Mouse (Mus musculus): Measurements from ENCODE around the gene Gm21970. TPM values are rescaled to one million over a fixed set of nuclear protein-coding genes. Genes with fewer than 3 reads are reported as not detected.

Gene Gm21970
- polyA plus RNA-seq, 1 experiment from 2014 or later, result not detected

GRCm38 (mm10) chr16:91441811-91442240, 50.3 kb downstream of the Gm21970 start:
- Histone ChIP-seq H3K9me3 (ENCODE audit: control insufficient read depth, low read length) (no peaks in the 10 kb centered on the region), H3K36me3 (ENCODE audit: control insufficient read depth, insufficient read depth, low read length) (no peaks in the 10 kb centered on the region), H3K4me2 (ENCODE audit: low read depth, low read length) (no peak overlapping the region), H3K4me1 (ENCODE audit: control insufficient read depth, insufficient read depth, low read length) (0 out of 2 replicates have a peak, but pooled peaks cover under 1% of the 10 kb centered on the region), H3K27ac (ENCODE audit: low read length) (peak overlapping the region; percentile 27; the same call in 1 of the 2 replicates), H3K27me3 (replicated peaks; ENCODE audit: control insufficient read depth, insufficient read depth, low read length) (no peaks in the 10 kb centered on the region), H3K4me3 (ENCODE audit: low read length) (no peak overlapping the region), H3K9ac (ENCODE audit: low read depth, low read length) (no peak overlapping the region)
- peak; percentile 95 for ATAC-seq
- WGBS, result 72% methylated on average over 7 of the region's 7 CpGs

- Histone ChIP-seq H3K27me3 (replicated peaks; ENCODE audit: control insufficient read depth, insufficient read depth, low read length) (no peaks in the 10 kb centered on the region), H3K4me2 (ENCODE audit: low read depth, low read length) (no peak overlapping the region), H3K9ac (ENCODE audit: low read depth, low read length) (no peak overlapping the region), H3K4me3 (ENCODE audit: low read length) (no peak overlapping the region), H3K27ac (ENCODE audit: low read length) (no peak overlapping the region), H3K4me1 (ENCODE audit: control insufficient read depth, insufficient read depth, low read length) (0 out of 2 replicates have a peak, but pooled peaks cover 4% of the 10 kb centered on the region), H3K36me3 (ENCODE audit: control insufficient read depth, insufficient read depth, low read length) (no peaks in the 10 kb centered on the region), H3K9me3 (ENCODE audit: control insufficient read depth, low read length) (no peaks in the 10 kb centered on the region)
- WGBS, result 73% methylated on average over 4 of the region's 4 CpGs
- ATAC-seq, result peak; percentile 57; the same call in 1 of the 2 replicates
Measured at GRCm38 (mm10) chr16:91442446-91442845, 50.9 kb downstream of the Gm21970 start.

GRCm38 (mm10) chr16:91443211-91443611, 51.7 kb downstream of the Gm21970 start:
- 81% methylated on average over 8 of the region's 8 CpGs for WGBS
- no peaks in the 10 kb centered on the region for H3K27me3 ChIP-seq (replicated peaks; ENCODE audit: control insufficient read depth, insufficient read depth, low read length)
- H3K4me1 ChIP-seq (ENCODE audit: control insufficient read depth, insufficient read depth, low read length), result 0 out of 2 replicates have a peak, but pooled peaks cover 4% of the 10 kb centered on the region
- no peak overlapping the region for H3K27ac ChIP-seq (ENCODE audit: low read length)
- H3K9ac ChIP-seq (ENCODE audit: low read depth, low read length), result no peak overlapping the region
- no peak overlapping the region for H3K4me3 ChIP-seq (ENCODE audit: low read length)
- H3K4me2 ChIP-seq (ENCODE audit: low read depth, low read length), result no peak overlapping the region
- no peaks in the 10 kb centered on the region for H3K36me3 ChIP-seq (ENCODE audit: control insufficient read depth, insufficient read depth, low read length)
- H3K9me3 ChIP-seq (ENCODE audit: control insufficient read depth, low read length), result no peaks in the 10 kb centered on the region
- no peak for ATAC-seq

GRCm38 (mm10) chr16:91444847-91445246, 53.3 kb downstream of the Gm21970 start:
- 82% methylated on average over 4 of the region's 4 CpGs for WGBS
- Histone ChIP-seq H3K9me3 (ENCODE audit: control insufficient read depth, low read length) (no peaks in the 10 kb centered on the region), H3K4me1 (ENCODE audit: control insufficient read depth, insufficient read depth, low read length) (0 out of 2 replicates have a peak, but pooled peaks cover 4% of the 10 kb centered on the region), H3K9ac (ENCODE audit: low read depth, low read length) (no peak overlapping the region), H3K4me3 (ENCODE audit: low read length) (no peak overlapping the region), H3K27ac (ENCODE audit: low read length) (no peak overlapping the region), H3K27me3 (replicated peaks; ENCODE audit: control insufficient read depth, insufficient read depth, low read length) (no peaks in the 10 kb centered on the region), H3K4me2 (ENCODE audit: low read depth, low read length) (no peak overlapping the region), H3K36me3 (ENCODE audit: control insufficient read depth, insufficient read depth, low read length) (no peaks in the 10 kb centered on the region)
- ATAC-seq, result no peak

GRCm38 (mm10) chr16:91445566-91445965, 54.0 kb downstream of the Gm21970 start:
- H3K27me3 ChIP-seq (replicated peaks; ENCODE audit: control insufficient read depth, insufficient read depth, low read length), result no peaks in the 10 kb centered on the region
- no peaks in the 10 kb centered on the region for H3K36me3 ChIP-seq (ENCODE audit: control insufficient read depth, insufficient read depth, low read length)
- ATAC-seq, result no peak
- WGBS, result 71% methylated on average over 5 of the region's 5 CpGs
- 0 out of 2 replicates have a peak, but pooled peaks cover 4% of the 10 kb centered on the region for H3K4me1 ChIP-seq (ENCODE audit: control insufficient read depth, insufficient read depth, low read length)
- no peak overlapping the region for H3K27ac ChIP-seq (ENCODE audit: low read length)
- H3K4me2 ChIP-seq (ENCODE audit: low read depth, low read length), result no peak overlapping the region
- no peaks in the 10 kb centered on the region for H3K9me3 ChIP-seq (ENCODE audit: control insufficient read depth, low read length)
- no peak overlapping the region for H3K9ac ChIP-seq (ENCODE audit: low read depth, low read length)
- H3K4me3 ChIP-seq (ENCODE audit: low read length), result no peak overlapping the region

- 70% methylated on average over 8 of the region's 8 CpGs for WGBS
- H3K27me3 ChIP-seq (replicated peaks; ENCODE audit: control insufficient read depth, insufficient read depth, low read length), result no peaks in the 10 kb centered on the region
- 0 out of 2 replicates have a peak, but pooled peaks have one; percentile 11 for ATAC-seq
- H3K9ac ChIP-seq (ENCODE audit: low read depth, low read length), result no peak overlapping the region
- H3K4me2 ChIP-seq (ENCODE audit: low read depth, low read length), result no peak overlapping the region
- no peaks in the 10 kb centered on the region for H3K9me3 ChIP-seq (ENCODE audit: control insufficient read depth, low read length)
- H3K4me3 ChIP-seq (ENCODE audit: low read length), result no peak overlapping the region
- no peak overlapping the region for H3K27ac ChIP-seq (ENCODE audit: low read length)
- H3K36me3 ChIP-seq (ENCODE audit: control insufficient read depth, insufficient read depth, low read length), result no peaks in the 10 kb centered on the region
- 0 out of 2 replicates have a peak, but pooled peaks cover 4% of the 10 kb centered on the region for H3K4me1 ChIP-seq (ENCODE audit: control insufficient read depth, insufficient read depth, low read length)
Measured at GRCm38 (mm10) chr16:91446778-91447511, 55.4 kb downstream of the Gm21970 start.

- 0 out of 2 replicates have a peak, but pooled peaks cover 4% of the 10 kb centered on the region for H3K4me1 ChIP-seq (ENCODE audit: control insufficient read depth, insufficient read depth, low read length)
- ATAC-seq, result 0 out of 2 replicates have a peak, but pooled peaks have one; percentile 17
- H3K27ac ChIP-seq (ENCODE audit: low read length), result no peak overlapping the region
- no peaks in the 10 kb centered on the region for H3K9me3 ChIP-seq (ENCODE audit: control insufficient read depth, low read length)
- no peak overlapping the region for H3K4me2 ChIP-seq (ENCODE audit: low read depth, low read length)
- no peak overlapping the region for H3K4me3 ChIP-seq (ENCODE audit: low read length)
- H3K27me3 ChIP-seq (replicated peaks; ENCODE audit: control insufficient read depth, insufficient read depth, low read length), result no peaks in the 10 kb centered on the region
- no peaks in the 10 kb centered on the region for H3K36me3 ChIP-seq (ENCODE audit: control insufficient read depth, insufficient read depth, low read length)
- 77% methylated on average over 6 of the region's 6 CpGs for WGBS
- H3K9ac ChIP-seq (ENCODE audit: low read depth, low read length), result no peak overlapping the region
Measured at GRCm38 (mm10) chr16:91447512-91447900, 56.0 kb downstream of the Gm21970 start.

- H3K9ac ChIP-seq (ENCODE audit: low read depth, low read length), result no peak overlapping the region
Measured at GRCm38 (mm10) chr16:91448088-91448487, 56.6 kb downstream of the Gm21970 start.

GRCm38 (mm10) chr16:91448895-91449294, 57.4 kb downstream of the Gm21970 start:
- H3K27ac ChIP-seq (ENCODE audit: low read length), result no peak overlapping the region
- WGBS, result 84% methylated on average over 7 of the region's 7 CpGs
- H3K9me3 ChIP-seq (ENCODE audit: control insufficient read depth, low read length), result no peaks in the 10 kb centered on the region
- no peaks in the 10 kb centered on the region for H3K36me3 ChIP-seq (ENCODE audit: control insufficient read depth, insufficient read depth, low read length)
- no peaks in the 10 kb centered on the region for H3K27me3 ChIP-seq (replicated peaks; ENCODE audit: control insufficient read depth, insufficient read depth, low read length)
- no peak overlapping the region for H3K4me3 ChIP-seq (ENCODE audit: low read length)
- 0 out of 2 replicates have a peak, but pooled peaks cover 4% of the 10 kb centered on the region for H3K4me1 ChIP-seq (ENCODE audit: control insufficient read depth, insufficient read depth, low read length)
- H3K4me2 ChIP-seq (ENCODE audit: low read depth, low read length), result no peak overlapping the region
- no peak for ATAC-seq
- no peak overlapping the region for H3K9ac ChIP-seq (ENCODE audit: low read depth, low read length)

More at GRCm38 (mm10) chr16:91448088-91448487, 56.6 kb downstream of the Gm21970 start:
- Histone ChIP-seq H3K27ac (ENCODE audit: low read length) (no peak overlapping the region), H3K4me2 (ENCODE audit: low read depth, low read length) (no peak overlapping the region), H3K27me3 (replicated peaks; ENCODE audit: control insufficient read depth, insufficient read depth, low read length) (no peaks in the 10 kb centered on the region), H3K9me3 (ENCODE audit: control insufficient read depth, low read length) (no peaks in the 10 kb centered on the region), H3K36me3 (ENCODE audit: control insufficient read depth, insufficient read depth, low read length) (no peaks in the 10 kb centered on the region), H3K4me1 (ENCODE audit: control insufficient read depth, insufficient read depth, low read length) (0 out of 2 replicates have a peak, but pooled peaks cover 4% of the 10 kb centered on the region), H3K4me3 (ENCODE audit: low read length) (no peak overlapping the region)
- 0 out of 2 replicates have a peak, but pooled peaks have one; percentile 24 for ATAC-seq
- 94% methylated on average over 5 of the region's 5 CpGs for WGBS
